Mouse (Mus musculus) cerebellum, postnatal 14 days (tissue): ENCODE results near the gene Arl3.

Experiments
- DNase-seq, 2 experiments: peaks; one replicate each; pipeline ENCODE4 v3.0.0; 2021; ENCODE audit warnings: mixed read lengths in 2 of 2

Gene Arl3

DNA sequence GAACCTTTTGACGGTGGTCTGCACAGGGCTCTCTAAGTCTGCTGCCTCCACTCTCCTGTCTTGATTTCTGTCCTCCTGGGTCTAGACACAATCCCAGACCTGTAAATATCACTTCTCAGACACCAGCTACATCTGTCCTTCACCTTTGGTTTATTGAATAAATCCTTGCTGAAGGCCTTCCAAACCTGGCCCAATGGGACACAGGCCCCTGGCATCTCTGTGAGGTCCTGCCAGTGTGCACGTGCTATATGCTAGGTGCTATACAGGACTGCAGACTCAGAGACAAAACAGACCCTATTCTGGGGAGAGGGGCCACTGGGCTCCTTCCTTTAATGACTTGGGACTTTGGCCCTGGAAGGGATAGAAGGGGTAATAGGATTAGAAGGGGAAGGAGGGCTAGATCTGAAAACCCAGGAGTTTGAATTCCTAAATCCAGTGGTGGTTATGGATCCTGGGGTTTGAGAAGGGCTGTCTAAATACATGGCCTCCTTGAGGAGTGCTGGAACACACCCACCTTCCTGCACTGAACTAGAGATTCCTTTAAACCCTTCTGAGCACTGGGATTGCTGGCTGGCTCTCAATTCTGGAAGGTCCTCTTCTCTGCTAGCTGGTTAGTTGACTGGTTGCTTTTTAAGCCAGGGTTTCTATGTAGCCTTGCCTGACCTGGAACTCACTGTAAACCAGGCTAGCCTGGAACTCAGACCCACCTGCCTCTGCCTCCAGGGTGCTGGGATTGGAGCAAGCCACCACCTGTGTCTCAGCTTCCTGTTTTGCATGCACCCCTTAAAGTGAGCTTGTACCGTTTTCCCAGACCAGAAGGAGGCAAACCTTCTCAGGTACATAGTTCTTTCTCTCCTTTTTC, 56.1 kb downstream of the Arl3 start:
- no peak for DNase-seq

DNA sequence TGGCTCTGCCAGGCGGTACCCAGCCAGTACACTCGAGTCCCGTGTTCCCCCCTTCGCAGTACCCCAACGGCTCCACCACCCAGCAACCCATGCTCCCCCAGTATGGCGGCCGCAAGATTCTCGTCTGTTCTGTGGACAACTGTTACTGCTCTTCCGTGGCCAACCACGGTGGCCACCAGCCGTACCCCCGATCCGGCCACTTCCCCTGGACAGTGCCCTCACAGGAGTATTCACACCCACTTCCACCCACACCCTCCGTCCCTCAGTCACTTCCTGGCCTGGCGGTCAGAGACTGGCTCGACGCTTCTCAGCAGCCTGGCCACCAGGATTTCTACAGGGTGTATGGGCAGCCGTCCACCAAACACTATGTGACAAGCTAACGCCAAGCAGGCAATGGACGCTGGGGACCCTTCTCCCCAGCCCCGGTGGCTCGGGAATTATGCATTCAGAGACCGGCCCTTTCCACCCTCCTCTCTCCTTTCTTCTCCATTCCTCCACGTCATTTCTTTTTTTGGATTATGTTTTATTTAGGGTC, 57.6 kb downstream of the Arl3 start:
- DNase-seq: no peak

DNA sequence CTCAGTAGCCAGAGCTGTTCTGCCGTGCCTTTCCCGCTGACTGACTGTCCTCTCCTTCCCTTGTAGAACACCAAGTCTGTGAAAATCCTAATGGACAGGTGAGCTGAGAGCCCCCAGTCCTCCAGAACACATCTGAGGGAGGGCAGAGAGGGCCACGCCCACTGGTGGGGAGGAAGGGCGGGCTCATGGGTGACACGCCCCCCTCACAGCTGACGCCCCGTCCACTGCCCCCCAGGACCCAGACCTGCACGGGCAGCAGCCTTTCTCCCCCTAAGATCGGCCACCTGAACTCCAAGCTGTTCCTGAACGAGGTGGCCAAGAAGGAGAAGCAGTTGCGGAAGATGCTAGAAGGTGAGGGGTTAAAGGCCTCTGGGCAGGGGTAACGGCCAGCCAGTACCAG, 58.6 kb downstream of the Arl3 start:
- DNase-seq: no peak

- no peak for DNase-seq
Measured at GRCm38 (mm10) chr19:46511263-46511662, 61.7 kb downstream of the Arl3 start.

GRCm38 (mm10) chr19:46510824-46511223, 62.2 kb downstream of the Arl3 start:
- DNase-seq: no peak

DNA sequence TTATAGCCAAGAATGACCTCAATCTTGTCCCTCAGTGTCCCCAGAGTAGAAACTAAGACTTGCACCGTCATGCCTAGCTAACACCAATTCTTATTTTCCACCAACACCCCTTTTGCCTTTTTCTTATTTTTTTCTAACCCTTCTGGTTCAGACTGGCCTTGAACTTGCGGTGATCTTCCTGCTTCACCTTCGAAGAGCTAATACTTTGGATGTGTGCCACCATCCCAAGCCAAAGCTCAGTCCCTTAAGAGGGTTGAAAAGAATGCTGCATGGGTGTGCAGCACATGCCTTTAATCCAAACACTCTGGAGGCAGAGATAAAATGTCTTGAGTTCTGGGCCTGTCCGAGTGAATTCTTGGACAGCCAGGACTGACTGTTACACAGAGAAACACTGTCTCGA, 62.6 kb downstream of the Arl3 start:
- DNase-seq: no peak

- DNase-seq: no peak
Measured at GRCm38 (mm10) chr19:46509736-46510135, 63.3 kb downstream of the Arl3 start.

DNA sequence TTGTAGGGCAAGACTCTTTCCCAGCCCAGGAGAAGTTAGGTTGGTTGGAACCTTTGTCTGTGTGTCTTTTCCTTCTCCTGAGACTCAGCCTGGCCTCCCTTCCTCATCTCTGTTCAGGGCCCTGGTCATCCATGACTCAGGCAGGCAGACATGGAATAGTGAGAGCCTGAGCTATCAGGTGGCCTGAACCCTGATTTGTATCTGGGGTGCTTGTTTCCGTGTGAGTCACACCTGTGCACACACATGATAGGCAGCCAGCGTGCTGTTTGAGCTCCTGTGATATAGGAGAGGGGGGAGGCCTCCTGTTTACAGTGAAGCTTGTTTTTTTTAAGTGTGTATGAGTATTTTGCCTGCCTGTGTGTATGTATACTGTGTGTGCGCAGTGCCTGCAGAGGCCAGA, 63.8 kb downstream of the Arl3 start:
- no peak for DNase-seq

GRCm38 (mm10) chr19:46508738-46509137, 64.3 kb downstream of the Arl3 start:
- DNase-seq: no peak

- no peak for DNase-seq
Measured at GRCm38 (mm10) chr19:46507806-46508205, 65.2 kb downstream of the Arl3 start.

- no peak for DNase-seq
Measured at GRCm38 (mm10) chr19:46507181-46507581, 65.8 kb downstream of the Arl3 start.

DNA sequence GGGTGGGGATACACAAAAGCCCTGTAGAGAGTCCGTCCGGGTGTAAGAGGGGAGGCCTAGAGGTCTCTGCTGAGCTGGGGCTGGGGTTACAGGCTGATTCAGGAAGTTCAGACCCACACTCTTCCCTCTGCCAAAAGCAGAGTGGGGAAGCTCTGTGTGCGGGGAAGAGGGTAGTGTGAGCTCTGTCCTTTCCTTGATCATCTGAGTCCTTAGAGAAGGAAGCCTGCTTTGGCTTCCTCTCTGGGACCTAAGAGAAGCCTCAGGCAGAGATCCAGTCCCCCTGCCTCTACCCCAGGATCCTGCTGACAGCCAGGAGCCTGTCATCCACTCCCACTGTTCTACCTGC, 66.7 kb downstream of the Arl3 start:
- no peak for DNase-seq

- DNase-seq: no peak
Measured at GRCm38 (mm10) chr19:46505646-46506371, 67.2 kb downstream of the Arl3 start.

DNA sequence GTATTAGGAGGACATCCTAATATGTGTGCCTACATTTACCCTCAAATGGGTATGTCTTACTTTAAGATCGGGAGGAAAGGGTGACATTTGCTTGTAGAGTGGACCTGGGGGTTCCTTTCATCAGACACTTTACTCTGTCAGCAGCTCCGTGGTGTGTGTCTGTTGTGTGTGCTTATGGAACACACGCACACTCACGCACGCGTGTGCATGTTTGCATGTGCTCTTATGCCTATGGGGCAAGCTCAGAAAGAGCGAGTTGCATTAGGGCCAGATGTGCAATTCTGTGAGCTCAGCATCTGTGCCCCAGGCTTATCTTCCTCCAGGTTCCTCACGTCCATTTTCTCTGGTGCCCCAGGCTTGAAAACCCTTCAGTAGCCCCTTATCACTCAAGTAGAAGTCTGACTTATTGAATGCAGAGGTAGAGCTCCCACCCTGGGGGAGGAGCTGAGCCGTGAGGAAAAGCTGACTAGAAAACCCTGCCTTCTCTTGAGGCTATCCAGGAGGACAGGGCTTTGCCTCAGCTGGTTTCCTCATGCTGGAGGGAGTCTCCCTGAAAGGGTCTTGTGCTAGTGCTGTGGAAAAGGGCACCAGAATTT, 68.1 kb downstream of the Arl3 start:
- peak in 1 of 2 experiments; percentile 9 for DNase-seq

DNA sequence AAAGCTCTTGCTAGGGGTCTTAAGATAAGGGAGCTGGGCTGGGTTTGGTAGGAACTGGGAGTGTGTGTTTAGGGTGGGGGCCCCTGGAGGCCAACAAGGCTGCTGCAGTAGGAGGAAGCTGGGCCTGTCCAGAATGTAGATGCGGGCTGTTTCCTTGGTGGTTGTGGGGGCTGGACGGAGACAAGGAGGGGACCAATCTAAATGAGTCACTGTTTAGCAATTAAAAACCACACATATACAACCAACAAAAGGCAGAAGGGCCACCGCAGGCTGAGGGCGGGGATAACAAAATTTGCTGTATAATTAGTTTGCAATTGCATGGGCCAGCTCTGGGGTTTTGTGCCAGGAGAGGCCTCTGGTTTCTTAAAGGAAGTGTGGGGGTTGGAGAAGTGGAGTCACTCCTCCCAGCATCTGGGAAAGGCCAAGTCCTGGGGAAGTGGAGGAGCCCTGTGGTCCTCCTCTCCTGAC, 68.9 kb downstream of the Arl3 start:
- DNase-seq: peak in 1 of 2 experiments; percentile 39

GRCm38 (mm10) chr19:46503351-46504084, 69.5 kb downstream of the Arl3 start:
- DNase-seq: peak in 1 of 2 experiments; percentile 43

- DNase-seq: peak; percentile 80 to 83
Measured at GRCm38 (mm10) chr19:46502471-46503166, 70.4 kb downstream of the Arl3 start.

DNA sequence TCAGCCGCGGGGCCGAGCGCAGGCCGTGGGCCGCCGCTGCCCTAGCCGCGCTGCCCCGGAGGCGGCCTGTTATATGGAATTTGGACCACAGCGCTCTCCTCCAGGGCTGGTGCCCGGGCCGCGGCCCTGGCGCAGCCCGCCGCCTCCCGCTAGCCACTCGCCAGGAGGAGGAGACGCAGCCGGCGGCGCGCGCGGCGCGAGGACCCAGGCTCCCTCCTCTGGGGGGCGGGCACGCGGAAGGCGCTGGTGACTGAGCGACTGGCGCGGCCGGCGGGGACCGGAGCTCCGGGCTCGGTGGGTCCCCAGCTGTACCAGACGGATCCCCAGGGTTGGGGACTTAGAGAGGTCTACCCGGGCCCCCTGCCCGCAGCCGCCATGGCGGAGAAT, 70.9 kb downstream of the Arl3 start:
- peak; percentile 71 to 76 for DNase-seq

DNA sequence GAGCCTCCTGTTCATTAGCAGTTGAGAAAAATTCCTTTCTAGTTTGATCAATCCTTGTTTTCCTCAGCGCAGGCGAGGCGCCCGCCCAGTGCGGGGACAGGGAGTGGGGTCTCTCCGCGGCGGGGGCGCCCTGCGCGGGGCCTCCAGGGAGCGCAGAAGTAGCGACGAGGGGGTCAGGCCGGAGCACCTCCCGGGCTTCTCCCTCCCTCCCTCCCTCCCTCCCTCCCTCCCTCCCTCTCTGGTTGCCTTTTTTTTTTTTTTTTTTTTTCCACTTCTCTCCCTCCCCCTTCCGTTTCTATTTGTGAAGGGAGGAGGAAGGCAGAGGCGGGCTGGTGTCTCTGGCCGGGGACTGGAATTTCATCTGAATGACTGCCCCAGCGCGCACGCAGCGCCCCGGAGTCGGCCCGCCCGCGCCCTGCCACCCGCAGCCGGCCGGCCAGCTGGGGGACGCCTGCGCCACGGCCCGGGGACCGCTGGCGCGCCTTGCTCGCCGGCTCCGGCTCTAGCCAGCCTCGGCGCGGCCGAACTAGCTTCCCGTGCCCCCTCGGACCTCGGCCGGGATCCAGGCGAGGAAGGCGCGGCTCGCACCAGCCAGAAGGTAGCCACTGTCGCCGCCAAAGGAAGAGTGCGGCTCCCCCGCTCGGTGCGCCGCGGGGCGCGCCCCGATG, 71.5 kb downstream of the Arl3 start, which contains the start of gene Trim8:
Gene Trim8, plus strand, starts transcription at position 302 of the 668 bp plus-strand sequence.
- DNase-seq: peak; percentile 77 to 83

- peak; percentile 74 to 75 for DNase-seq
Measured at GRCm38 (mm10) chr19:46500581-46501341, 72.2 kb downstream of the Arl3 start.
